Mouse (Mus musculus) hindbrain, embryonic 13.5 days (tissue): ENCODE results near the gene ccdc198. TPM values are rescaled to one million over a fixed set of nuclear protein-coding genes. Genes with fewer than 3 reads are reported as not detected.

ENCODE experiments used
- ATAC-seq: fragments of 200-750 bp; cut with Nextera tagmentation; 2 replicates; pipeline ENCODE4 v1.8.0; 2017; ENCODE audit warnings: moderate TSS enrichment; ENCODE audit not compliant: low FRiP score
- H3K27ac ChIP-seq: fragments of 300-500 bp; sonication (generic); 2 replicates; pipeline ENCODE4 v1.5.1; 2015; ENCODE audit warnings: inconsistent platforms, mild to moderate bottlenecking, moderate library complexity
- H3K27me3 ChIP-seq: fragments of 300-500 bp; sonication (generic); 2 replicates; pipeline ENCODE4 v1.6.1; 2015; ENCODE audit warnings: mild to moderate bottlenecking, inconsistent platforms
- H3K36me3 ChIP-seq: fragments of 300-500 bp; sonication (generic); 2 replicates; pipeline ENCODE4 v1.6.1; 2015; ENCODE audit warnings: mild to moderate bottlenecking, inconsistent platforms
- H3K4me1 ChIP-seq: fragments of 300-500 bp; sonication (generic); replicated peaks from 2 replicates; pipeline ENCODE4 v1.6.1; 2015; ENCODE audit warnings: inconsistent platforms
- H3K4me2 ChIP-seq: fragments of 300-500 bp; sonication (generic); 2 replicates; pipeline ENCODE4 v1.6.1; 2015; ENCODE audit warnings: inconsistent platforms, mild to moderate bottlenecking, moderate library complexity
- H3K4me3 ChIP-seq: fragments of 300-500 bp; sonication (generic); 2 replicates; pipeline ENCODE4 v1.5.1; 2015; ENCODE audit warnings: mild to moderate bottlenecking, inconsistent platforms
- H3K9ac ChIP-seq: fragments of 300-500 bp; sonication (generic); 2 replicates; pipeline ENCODE4 v1.6.1; 2015; ENCODE audit warnings: mild to moderate bottlenecking, inconsistent platforms
- H3K9me3 ChIP-seq: fragments of 300-500 bp; sonication (generic); 2 replicates; pipeline ENCODE4 v1.6.1; 2016; ENCODE audit warnings: inconsistent platforms
- WGBS: fragments of 180-500 bp; shearing (Covaris S2); methylation state at CpG from one replicate; pipeline ENCODE4 v1.1.7; 2015; 5-methylcytosine and 5-hydroxymethylcytosine counted together
- polyA plus RNA-seq: library from polyadenylated mRNA; unstranded; fragments of >200 nt; fragmentation: Nextera tagmentation; extraction: Ambion mirVana; gene quantifications from 2 replicates; pipeline ENCODE4 v1.2.1, GENCODE M21; 2015

The ccdc198 gene
- polyA plus RNA-seq, 1 experiment from 2014 or later: 0.51 TPM

DNA sequence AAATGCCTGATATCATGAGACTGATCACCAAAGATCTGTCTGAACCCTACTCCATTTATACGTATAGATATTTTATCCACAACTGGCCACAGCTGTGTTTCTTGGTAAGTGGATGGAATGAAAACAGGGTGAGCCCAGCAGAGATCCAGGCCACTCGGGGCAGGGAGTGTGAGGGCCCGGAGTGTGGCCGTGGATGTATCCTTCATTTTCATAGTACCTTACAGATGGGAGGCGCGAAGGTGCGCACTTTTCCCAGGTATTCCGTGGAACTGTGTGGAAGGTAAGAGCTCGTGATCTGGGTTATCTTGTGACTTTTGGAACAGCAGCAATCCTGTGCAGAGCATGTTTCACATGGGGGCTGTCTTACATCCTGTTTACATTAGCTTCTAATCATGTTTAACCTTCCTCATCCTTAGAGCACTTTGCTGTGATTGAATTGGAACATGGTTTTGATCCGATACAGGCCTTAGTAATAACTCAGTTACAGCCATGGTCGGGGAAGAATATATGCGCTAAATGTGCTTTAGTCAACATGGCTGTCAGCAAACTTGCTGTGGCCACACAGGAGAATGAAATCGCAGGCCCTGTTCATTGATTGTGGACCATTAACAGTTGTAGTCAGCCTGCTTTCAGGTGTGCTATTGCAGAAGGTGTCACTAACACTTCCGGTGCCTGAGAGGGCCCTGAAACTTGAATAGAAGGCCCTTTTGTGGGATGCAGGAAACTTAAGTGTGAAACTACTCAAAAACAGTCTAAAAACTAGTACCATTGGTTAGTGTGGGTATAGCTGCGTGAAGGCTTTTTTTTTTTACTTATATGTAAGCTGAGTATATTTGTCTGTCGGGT lies 71.8 kb downstream of the ccdc198 start:
- no peaks in the 10 kb centered on the region for H3K27me3 ChIP-seq
- H3K27ac ChIP-seq: peak overlapping the region; percentile 92; the same call in 1 of the 2 replicates
- H3K4me1 ChIP-seq: peaks cover 28% of the 10 kb centered on the region
- no peaks in the 10 kb centered on the region for H3K9me3 ChIP-seq
- ATAC-seq: no peak
- H3K4me2 ChIP-seq: peak overlapping the region; percentile 81
- peak overlapping the region; percentile 98 for H3K4me3 ChIP-seq
- H3K36me3 ChIP-seq: peaks cover 2% of the 10 kb centered on the region; the same call in 1 of the 2 replicates
- H3K9ac ChIP-seq: peak overlapping the region; percentile 97
- whole genome bisulfite sequencing: 60% methylated on average over 16 of the region's 16 CpGs

DNA sequence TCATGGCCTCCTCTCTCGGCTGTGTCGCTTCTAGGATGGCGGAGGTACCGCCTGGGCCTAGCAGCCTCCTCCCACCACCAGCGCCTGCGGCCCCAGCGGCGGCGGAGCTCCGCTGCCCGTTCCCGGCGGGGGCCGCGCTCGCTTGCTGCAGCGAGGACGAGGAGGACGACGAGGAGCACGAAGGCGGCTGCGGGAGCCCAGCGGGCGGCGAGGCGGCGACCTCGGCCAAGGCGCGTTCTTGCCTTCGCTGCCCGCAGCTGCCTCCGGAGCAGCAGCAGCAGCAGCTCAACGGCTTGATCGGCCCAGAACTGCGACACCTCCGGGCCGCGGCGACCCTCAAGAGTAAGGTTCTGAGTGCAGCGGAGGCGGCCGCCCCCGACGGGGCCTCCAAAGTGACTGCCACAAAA lies 72.7 kb downstream of the ccdc198 start:
- H3K27ac ChIP-seq: peak overlapping the region; percentile 92
- peak; percentile 86 for ATAC-seq
- no peaks in the 10 kb centered on the region for H3K9me3 ChIP-seq

DNA sequence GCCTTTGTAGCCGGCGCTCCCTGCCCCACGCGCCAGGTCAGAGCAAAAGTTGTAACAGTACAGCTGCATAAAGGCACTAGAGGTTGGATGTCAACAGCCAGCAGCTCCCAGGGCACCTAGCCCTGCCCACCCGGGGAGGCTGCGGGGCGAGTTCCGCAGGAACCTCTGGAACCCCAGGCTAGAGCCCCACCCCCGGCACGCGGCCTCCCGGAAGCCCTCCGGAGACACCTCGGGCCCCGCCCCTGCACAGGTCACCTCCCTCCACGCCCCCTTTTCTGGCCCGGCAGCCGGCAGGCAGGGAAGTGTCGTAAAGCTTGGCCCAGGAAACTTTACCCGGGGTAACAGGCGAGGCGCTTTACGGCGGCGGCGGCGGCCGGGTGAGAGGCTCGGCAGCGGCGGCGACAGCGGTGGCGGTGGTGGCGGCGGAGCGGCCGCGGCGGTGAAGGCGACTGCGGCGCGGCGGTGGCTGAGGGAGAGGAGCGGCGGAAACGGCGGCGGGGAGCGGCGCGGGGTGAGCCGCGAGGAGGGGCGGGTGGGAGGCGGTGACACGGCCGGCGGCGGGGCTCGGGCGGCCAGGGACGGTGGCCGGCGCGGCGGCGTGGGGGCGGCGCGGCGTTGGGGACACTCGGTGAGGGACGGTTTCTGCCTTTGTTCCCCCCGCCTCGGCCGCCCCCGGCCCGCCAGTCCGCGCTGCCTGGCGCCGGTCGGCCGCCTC lies 73.2 kb downstream of the ccdc198 start, which contains the start of gene Naa30:
TSS of gene Naa30 (plus strand) at position 360 of the 715 bp plus-strand sequence.
- Histone ChIP-seq H3K36me3 (0 out of 2 replicates have a peak, but pooled peaks cover 2% of the 10 kb centered on the region), H3K4me2 (peak within 1 kb of the TSS; percentile 81), H3K9me3 (no peaks in the 10 kb centered on the region), H3K27ac (peak within 1 kb of the TSS; percentile 92), H3K9ac (peak within 1 kb of the TSS; percentile 97), H3K4me1 (peaks cover 26% of the 10 kb centered on the region), H3K27me3 (no peaks in the 10 kb centered on the region), H3K4me3 (peak within 1 kb of the TSS; percentile 98)
- ATAC-seq: peak; percentile 94
- under 1% methylated on average over 51 of the region's 86 CpGs for whole genome bisulfite sequencing

More for the DNA sequence above, 72.7 kb downstream of the ccdc198 start:
- H3K4me1 ChIP-seq: peaks cover 26% of the 10 kb centered on the region
- peak overlapping the region; percentile 98 for H3K4me3 ChIP-seq
- peak overlapping the region; percentile 81 for H3K4me2 ChIP-seq
- WGBS: under 1% methylated on average over 46 of the region's 46 CpGs
- H3K9ac ChIP-seq: peak overlapping the region; percentile 97
- no peaks in the 10 kb centered on the region for H3K27me3 ChIP-seq
- 0 out of 2 replicates have a peak, but pooled peaks cover 2% of the 10 kb centered on the region for H3K36me3 ChIP-seq

DNA sequence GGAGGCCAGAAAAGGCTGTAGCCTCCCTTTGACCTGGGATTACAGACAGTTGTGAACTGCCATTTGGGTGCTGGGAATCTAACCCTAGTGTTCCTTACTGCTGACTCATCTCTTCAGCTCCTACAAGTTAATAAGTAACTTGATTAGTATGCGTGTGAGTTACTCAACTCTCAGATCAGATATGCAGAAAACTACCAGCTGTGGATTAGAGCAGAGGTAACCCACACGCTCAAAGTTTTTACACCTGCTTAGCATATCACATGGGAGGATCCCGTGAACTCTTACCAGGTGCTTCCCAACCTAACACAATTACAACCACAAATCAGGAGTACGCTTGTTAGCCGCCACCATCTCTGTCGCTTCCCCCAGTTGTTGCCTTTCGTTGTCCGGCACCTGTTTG lies 74.0 kb downstream of the ccdc198 start:
- 26% methylated on average over 8 of the region's 8 CpGs for WGBS
- no peak overlapping the region for H3K27ac ChIP-seq
- H3K9ac ChIP-seq: peak overlapping the region; percentile 97
- H3K4me2 ChIP-seq: peak overlapping the region; percentile 81
- H3K27me3 ChIP-seq: no peaks in the 10 kb centered on the region
- peak overlapping the region; percentile 98 for H3K4me3 ChIP-seq
- H3K36me3 ChIP-seq: 0 out of 2 replicates have a peak, but pooled peaks cover 2% of the 10 kb centered on the region
- peak; percentile 56 for ATAC-seq
- peaks cover 26% of the 10 kb centered on the region for H3K4me1 ChIP-seq
- no peaks in the 10 kb centered on the region for H3K9me3 ChIP-seq

Other genes starting within 250 kb of the ccdc198 start
- 24.6 and 26.9 TPM in 2 replicates for gene Ap5m1, start 179.4 kb downstream of the ccdc198 start, polyA plus RNA-seq
- 77.4 and 78.5 TPM in 2 replicates for gene Exoc5, start 178.8 kb downstream of the ccdc198 start, polyA plus RNA-seq
- gene Naa30, start 73.2 kb downstream of the ccdc198 start, polyA plus RNA-seq: 13.0 and 13.8 TPM in 2 replicates